Mouse (Mus musculus): ENCODE data around the gene Ccdc122. TPM values are rescaled to one million over a fixed set of nuclear protein-coding genes. Genes with fewer than 3 reads are reported as not detected.

Gene Ccdc122
- polyA plus RNA-seq, 1 experiment from 2014 or later: 1.7 TPM

DNA sequence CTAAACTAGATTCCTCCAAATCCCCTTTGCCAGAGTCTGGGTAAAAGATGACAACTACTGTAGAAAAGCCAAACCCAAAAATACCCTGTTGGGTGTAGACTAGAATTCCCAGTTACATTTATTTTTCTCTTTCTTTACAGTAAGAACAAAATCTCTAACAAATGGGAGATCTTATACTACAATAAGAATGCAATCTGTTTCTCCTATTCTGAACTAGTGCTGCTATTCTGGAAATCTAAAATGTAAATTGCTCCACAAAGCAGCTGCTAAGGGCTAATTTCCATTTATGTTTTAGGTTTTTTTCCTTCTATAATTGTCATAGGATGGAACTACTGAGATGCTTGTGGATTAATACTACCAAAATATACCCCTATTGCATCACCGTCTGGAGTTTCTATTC is 111.1 kb downstream of the Ccdc122 start:
- WGBS: 94% methylated on average over 1 of the region's 1 CpGs
- H3K4me2 ChIP-seq (ENCODE audit: low read depth, low read length, severe bottlenecking): no peak overlapping the region
- H3K9ac ChIP-seq (ENCODE audit: low read length): no peak overlapping the region
- H3K27ac ChIP-seq (ENCODE audit: low read depth, low read length): no peak overlapping the region
- H3K36me3 ChIP-seq (ENCODE audit: control insufficient read depth, insufficient read depth, low read length): no peaks in the 10 kb centered on the region
- H3K4me3 ChIP-seq (ENCODE audit: low read depth, low read length): no peak overlapping the region
- no peaks in the 10 kb centered on the region for H3K4me1 ChIP-seq (replicated peaks; ENCODE audit: control insufficient read depth, insufficient read depth, low read length)
- no peak for DNase-seq (ENCODE audit: low spot score)
- no peak for ATAC-seq (replicated peaks; ENCODE audit: low FRiP score)
- no peaks in the 10 kb centered on the region for H3K9me3 ChIP-seq (ENCODE audit: control insufficient read depth, low read length)
- no peaks in the 10 kb centered on the region for H3K27me3 ChIP-seq (ENCODE audit: control insufficient read depth, insufficient read depth, low read length)

DNA sequence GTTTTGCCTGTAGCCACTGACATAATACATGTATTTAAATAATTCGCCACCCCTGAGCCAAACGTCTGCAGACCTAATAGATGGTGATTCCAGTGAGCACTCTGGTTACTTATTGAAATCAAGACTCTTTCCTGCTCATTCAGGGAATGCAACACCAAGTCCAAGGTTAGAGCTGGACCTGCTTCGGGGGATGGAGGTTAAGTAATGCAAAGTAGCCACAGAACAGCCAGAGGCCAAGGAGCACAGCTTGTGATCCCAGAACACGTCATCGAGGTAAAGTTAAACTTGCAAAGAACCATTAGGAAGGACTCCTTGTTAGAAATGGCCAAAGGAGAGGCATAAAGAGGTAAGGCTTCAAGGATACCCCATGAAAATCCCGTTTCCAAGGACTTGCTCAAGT is 114.0 kb downstream of the Ccdc122 start:
- Histone ChIP-seq H3K4me1 (replicated peaks; ENCODE audit: control insufficient read depth, insufficient read depth, low read length) (no peaks in the 10 kb centered on the region), H3K27ac (ENCODE audit: low read depth, low read length) (no peak overlapping the region), H3K36me3 (ENCODE audit: control insufficient read depth, insufficient read depth, low read length) (no peaks in the 10 kb centered on the region), H3K4me2 (ENCODE audit: low read depth, low read length, severe bottlenecking) (no peak overlapping the region), H3K27me3 (ENCODE audit: control insufficient read depth, insufficient read depth, low read length) (no peaks in the 10 kb centered on the region), H3K4me3 (ENCODE audit: low read depth, low read length) (no peak overlapping the region), H3K9ac (ENCODE audit: low read length) (no peak overlapping the region), H3K9me3 (ENCODE audit: control insufficient read depth, low read length) (no peaks in the 10 kb centered on the region)
- ATAC-seq (replicated peaks; ENCODE audit: low FRiP score) (no peak), DNase-seq (ENCODE audit: low spot score) (no peak)
- WGBS: 77% methylated on average over 6 of the region's 6 CpGs

DNA sequence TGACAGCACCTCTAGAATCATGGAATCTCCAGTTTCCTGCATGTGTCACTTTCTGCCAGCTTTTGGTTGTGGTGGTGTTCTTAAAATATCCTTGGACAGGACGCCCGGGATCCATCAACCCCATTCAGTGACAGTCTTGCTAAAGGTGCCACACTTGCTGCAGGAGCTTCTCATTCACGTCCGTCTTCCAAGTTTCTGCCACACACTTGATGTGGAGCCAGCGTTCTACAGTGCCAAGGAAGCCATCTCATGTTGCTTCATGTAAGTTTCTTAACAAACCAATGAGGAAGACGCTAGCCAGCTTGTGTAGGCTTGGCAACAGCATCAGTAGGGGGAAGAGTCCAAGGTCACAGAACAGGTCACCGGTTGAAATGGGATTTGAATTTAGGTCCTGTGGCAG is 114.9 kb downstream of the Ccdc122 start:
- Histone ChIP-seq H3K9me3 (ENCODE audit: control insufficient read depth, low read length) (no peaks in the 10 kb centered on the region), H3K9ac (ENCODE audit: low read length) (no peak overlapping the region), H3K4me1 (replicated peaks; ENCODE audit: control insufficient read depth, insufficient read depth, low read length) (no peaks in the 10 kb centered on the region), H3K27ac (ENCODE audit: low read depth, low read length) (no peak overlapping the region), H3K4me2 (ENCODE audit: low read depth, low read length, severe bottlenecking) (no peak overlapping the region), H3K36me3 (ENCODE audit: control insufficient read depth, insufficient read depth, low read length) (no peaks in the 10 kb centered on the region), H3K4me3 (ENCODE audit: low read depth, low read length) (no peak overlapping the region), H3K27me3 (ENCODE audit: control insufficient read depth, insufficient read depth, low read length) (no peaks in the 10 kb centered on the region)
- ATAC-seq (replicated peaks; ENCODE audit: low FRiP score) (no peak), DNase-seq (ENCODE audit: low spot score) (no peak)
- 92% methylated on average over 7 of the region's 7 CpGs for WGBS

DNA sequence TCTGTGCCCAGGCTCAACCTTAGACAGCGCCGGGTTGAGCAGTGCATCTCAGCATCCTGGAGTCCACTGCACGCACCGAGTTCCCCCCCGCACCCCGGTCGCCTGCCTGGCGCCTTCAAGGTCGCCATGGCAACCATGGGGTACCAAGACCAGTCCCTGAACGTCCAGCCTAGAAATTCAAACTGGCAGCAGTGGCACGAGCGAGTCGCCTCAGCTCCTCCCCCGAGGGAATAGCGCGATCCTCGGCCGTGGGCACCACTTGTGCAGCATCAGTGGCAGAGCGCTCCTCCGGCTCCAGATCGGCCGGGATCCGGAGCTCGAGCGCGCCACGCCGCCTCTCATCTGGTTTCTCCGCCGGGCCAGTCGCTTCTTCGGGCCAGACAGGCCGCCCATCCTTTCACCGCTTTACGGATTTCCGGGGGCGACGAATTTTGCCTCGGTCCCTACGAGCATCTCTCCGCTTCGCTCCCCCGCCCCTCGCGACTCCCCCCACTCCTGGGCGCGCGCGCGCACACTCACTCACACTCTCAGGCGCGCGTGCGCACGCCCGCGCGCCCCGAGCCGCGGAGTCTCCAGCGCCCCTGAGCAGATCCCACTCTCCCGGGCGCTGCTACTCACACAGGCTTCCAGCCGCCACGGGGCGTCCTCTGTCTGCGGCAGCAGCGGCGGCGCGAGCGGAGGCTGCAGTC is 119.8 kb downstream of the Ccdc122 start, which contains the start of gene Enox1:
Gene Enox1 (plus strand): TSS at position 542 of the 689 bp plus-strand sequence.
- Histone ChIP-seq H3K4me1 (replicated peaks; ENCODE audit: control insufficient read depth, insufficient read depth, low read length) (0 out of 2 replicates have a peak, but pooled peaks cover 1% of the 10 kb centered on the region), H3K27ac (ENCODE audit: low read depth, low read length) (peak within 1 kb of the TSS; percentile 71), H3K4me2 (ENCODE audit: low read depth, low read length, severe bottlenecking) (peak within 1 kb of the TSS; percentile 97), H3K27me3 (ENCODE audit: control insufficient read depth, insufficient read depth, low read length) (no peaks in the 10 kb centered on the region), H3K9me3 (ENCODE audit: control insufficient read depth, low read length) (no peaks in the 10 kb centered on the region), H3K9ac (ENCODE audit: low read length) (peak within 1 kb of the TSS; percentile 84), H3K36me3 (ENCODE audit: control insufficient read depth, insufficient read depth, low read length) (no peaks in the 10 kb centered on the region), H3K4me3 (ENCODE audit: low read depth, low read length) (peak within 1 kb of the TSS; percentile 85)
- DNase-seq (ENCODE audit: low spot score) (peak; percentile 95), ATAC-seq (replicated peaks; ENCODE audit: low FRiP score) (peak; percentile 82)
- under 1% methylated on average over 72 of the region's 73 CpGs for WGBS

DNA sequence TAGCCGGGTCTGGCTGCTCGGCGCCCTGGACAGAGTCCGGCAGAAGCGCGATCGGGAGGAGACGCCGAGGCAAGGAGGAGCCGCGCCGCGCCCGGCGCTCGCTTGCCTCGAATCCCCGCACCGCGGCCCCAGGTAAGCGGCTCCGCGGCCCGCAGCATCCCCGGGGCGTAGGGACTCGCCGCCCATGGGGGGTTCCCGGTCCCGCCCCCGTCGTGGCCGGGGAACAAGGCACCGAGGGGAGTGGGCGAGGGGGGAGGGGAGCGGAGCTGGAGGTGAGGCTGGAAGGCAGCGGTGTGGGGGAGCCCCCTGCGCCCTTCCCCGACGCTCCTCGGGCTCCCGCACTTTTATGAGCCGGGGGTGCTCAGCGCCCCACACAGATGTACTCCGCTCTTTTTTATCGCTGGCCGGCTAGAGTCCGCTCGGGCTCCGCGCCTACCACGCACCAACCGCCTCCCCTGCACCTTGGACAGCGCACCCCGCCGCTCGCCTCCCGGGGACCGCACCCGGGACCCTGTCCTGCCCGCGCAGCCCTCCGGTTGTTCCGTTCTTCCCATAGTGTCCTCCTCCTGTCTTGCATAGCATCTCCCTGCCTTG is 120.4 kb downstream of the Ccdc122 start:
- Histone ChIP-seq H3K36me3 (ENCODE audit: control insufficient read depth, insufficient read depth, low read length) (no peaks in the 10 kb centered on the region), H3K4me3 (ENCODE audit: low read depth, low read length) (peak overlapping the region; percentile 85), H3K4me1 (replicated peaks; ENCODE audit: control insufficient read depth, insufficient read depth, low read length) (0 out of 2 replicates have a peak, but pooled peaks cover 1% of the 10 kb centered on the region), H3K27me3 (ENCODE audit: control insufficient read depth, insufficient read depth, low read length) (no peaks in the 10 kb centered on the region), H3K9me3 (ENCODE audit: control insufficient read depth, low read length) (no peaks in the 10 kb centered on the region), H3K27ac (ENCODE audit: low read depth, low read length) (peak overlapping the region; percentile 71), H3K4me2 (ENCODE audit: low read depth, low read length, severe bottlenecking) (peak overlapping the region; percentile 97), H3K9ac (ENCODE audit: low read length) (peak overlapping the region; percentile 84)
- peak; percentile 57 for ATAC-seq (replicated peaks; ENCODE audit: low FRiP score)
- peak; percentile 72 for DNase-seq (ENCODE audit: low spot score)
- under 1% methylated on average over 53 of the region's 64 CpGs for WGBS

DNA sequence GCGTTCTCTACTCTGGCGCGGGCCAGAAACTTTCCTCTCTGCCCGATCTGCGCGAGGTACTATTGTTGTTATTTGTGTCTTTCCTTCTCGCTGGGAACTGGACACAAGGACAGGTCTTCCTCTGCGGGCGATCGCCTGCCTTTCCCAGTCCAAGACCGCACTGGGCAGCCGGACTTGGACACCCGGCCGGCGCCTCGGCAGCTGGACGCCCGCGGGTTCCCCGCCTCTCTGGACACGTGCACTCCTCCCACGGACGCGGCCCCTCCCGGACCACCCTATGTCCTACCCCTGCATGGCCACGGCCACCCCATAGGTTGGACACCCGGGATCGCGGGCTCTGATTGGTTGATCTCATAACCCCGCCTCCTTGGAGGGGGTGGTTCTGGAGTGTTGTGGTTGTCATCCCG is 120.9 kb downstream of the Ccdc122 start:
- 2% methylated on average over 31 of the region's 31 CpGs for WGBS
- peak overlapping the region; percentile 84 for H3K9ac ChIP-seq (ENCODE audit: low read length)
- DNase-seq (ENCODE audit: low spot score): peak; percentile 84
- H3K4me3 ChIP-seq (ENCODE audit: low read depth, low read length): peak overlapping the region; percentile 85
- H3K4me2 ChIP-seq (ENCODE audit: low read depth, low read length, severe bottlenecking): peak overlapping the region; percentile 97
- H3K27me3 ChIP-seq (ENCODE audit: control insufficient read depth, insufficient read depth, low read length): no peaks in the 10 kb centered on the region
- peak; percentile 89 for ATAC-seq (replicated peaks; ENCODE audit: low FRiP score)
- no peaks in the 10 kb centered on the region for H3K36me3 ChIP-seq (ENCODE audit: control insufficient read depth, insufficient read depth, low read length)
- 0 out of 2 replicates have a peak, but pooled peaks cover 1% of the 10 kb centered on the region for H3K4me1 ChIP-seq (replicated peaks; ENCODE audit: control insufficient read depth, insufficient read depth, low read length)
- no peaks in the 10 kb centered on the region for H3K9me3 ChIP-seq (ENCODE audit: control insufficient read depth, low read length)
- H3K27ac ChIP-seq (ENCODE audit: low read depth, low read length): peak overlapping the region; percentile 71; the same call in 1 of the 2 replicates

DNA sequence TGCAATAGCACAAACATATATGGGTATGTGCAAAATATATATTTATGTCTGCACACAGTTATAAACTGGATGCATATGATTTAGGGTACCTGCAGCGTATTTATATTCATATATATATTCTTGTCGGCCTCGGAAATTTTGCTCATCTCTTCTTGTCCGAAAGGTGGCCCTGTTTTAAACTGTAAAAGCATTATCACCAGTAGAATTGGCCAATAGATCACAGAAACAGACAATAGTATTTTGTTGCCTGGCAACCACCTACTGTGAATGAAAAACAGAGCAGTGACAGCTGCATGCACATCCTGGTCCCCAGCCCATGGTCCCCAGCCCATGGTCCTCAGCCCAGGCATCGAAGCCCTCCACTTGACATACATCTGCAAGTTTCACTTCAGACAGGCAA is 122.8 kb downstream of the Ccdc122 start:
- Histone ChIP-seq H3K4me2 (ENCODE audit: low read depth, low read length, severe bottlenecking) (no peak overlapping the region), H3K27ac (ENCODE audit: low read depth, low read length) (no peak overlapping the region)
- DNase-seq (ENCODE audit: low spot score): no peak

More for the DNA sequence above, 122.8 kb downstream of the Ccdc122 start:
- Histone ChIP-seq H3K9me3 (ENCODE audit: control insufficient read depth, low read length) (no peaks in the 10 kb centered on the region), H3K4me1 (replicated peaks; ENCODE audit: control insufficient read depth, insufficient read depth, low read length) (0 out of 2 replicates have a peak, but pooled peaks cover 1% of the 10 kb centered on the region), H3K36me3 (ENCODE audit: control insufficient read depth, insufficient read depth, low read length) (no peaks in the 10 kb centered on the region), H3K9ac (ENCODE audit: low read length) (no peak overlapping the region), H3K4me3 (ENCODE audit: low read depth, low read length) (no peak overlapping the region), H3K27me3 (ENCODE audit: control insufficient read depth, insufficient read depth, low read length) (no peaks in the 10 kb centered on the region)
- ATAC-seq (replicated peaks; ENCODE audit: low FRiP score): no peak
- 85% methylated on average over 5 of the region's 5 CpGs for WGBS

Data from forebrain, embryonic 11.5 days (tissue).